9 mouse cellular contexts compared by ENCODE assay signal in the genomic region with DNA sequence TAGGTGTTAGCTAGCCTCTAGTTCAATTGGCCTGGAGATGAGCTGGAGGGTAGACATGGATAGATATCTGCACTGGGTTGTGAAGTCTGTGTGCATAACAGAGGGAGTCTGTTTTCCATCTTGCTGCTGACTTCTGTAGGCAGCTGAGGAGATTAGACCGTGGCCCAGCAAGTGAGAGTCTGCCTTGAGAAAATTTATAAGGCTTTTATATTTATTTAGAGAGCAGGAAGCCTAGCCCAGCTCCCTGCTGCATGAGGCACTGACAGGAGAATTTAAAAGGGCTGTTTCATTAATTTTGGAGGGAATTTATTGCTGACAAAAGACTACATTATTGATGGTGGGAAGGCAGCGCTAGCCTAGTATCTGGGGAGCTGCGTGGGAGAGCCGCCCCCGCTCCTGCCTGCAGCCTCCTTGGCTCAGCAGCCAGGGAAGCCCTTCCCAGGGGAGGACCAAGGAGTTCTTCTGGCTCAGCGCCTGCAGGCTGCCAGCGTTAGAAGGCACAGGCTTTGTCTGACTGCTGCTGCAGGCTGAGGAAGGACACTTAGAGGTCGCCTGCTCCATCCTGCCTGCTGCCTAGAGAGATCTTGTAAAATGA.
DNase-seq lines count a peak whose midpoint lies in the region; ATAC-seq lines count a peak whose summit lies in the region.
"Had no signal": no experiment of that assay in that cellular context is flagged by ENCODE, and none has a peak within 500 bp of the region (broad histone marks: within the 10 kb centered on the region; RNA-seq: fewer than 3 reads in every experiment).

No protein-coding gene starts in this region.

- peak; percentile 2 for DNase-seq in NIH3T3 (ENCODE audit: low read depth)
- DNase-seq in adrenal gland, postnatal 36 days, result peak; percentile 14 to 33
- DNase-seq in limb, embryonic 10.5 days (ENCODE audit: low spot score), result peak; percentile 50
- peak; percentile 9 for DNase-seq in retina, adult 2 months (ENCODE audit: low read depth, low spot score)
- DNase-seq in gastrocnemius, postnatal 36 days, result no peak
- DNase-seq: liver, embryonic 13.5 days had no signal

- H3K27ac ChIP-seq in embryonic facial prominence, embryonic 15.5 days (replicated peaks), result no peak overlapping the region
- peak overlapping the region; percentile 79 for H3K27ac ChIP-seq in hindbrain, embryonic 16.5 days (ENCODE audit: low read depth, low read length)
- peak overlapping the region; percentile 44 for H3K27ac ChIP-seq in limb, embryonic 10.5 days
- H3K27ac ChIP-seq: liver, embryonic 13.5 days had no signal

- H3K9ac ChIP-seq in embryonic facial prominence, embryonic 15.5 days, result no peak overlapping the region
- peak overlapping the region; percentile 46; the same call in 1 of the 2 replicates for H3K9ac ChIP-seq in hindbrain, embryonic 16.5 days (ENCODE audit: low read depth, low read length)
- H3K9ac ChIP-seq: liver, embryonic 13.5 days had no signal

- no peaks in the 10 kb centered on the region for H3K36me3 ChIP-seq in embryonic facial prominence, embryonic 15.5 days
- no peaks in the 10 kb centered on the region for H3K36me3 ChIP-seq in hindbrain, embryonic 16.5 days (ENCODE audit: control insufficient read depth, insufficient read depth, low read length)
- no peaks in the 10 kb centered on the region for H3K36me3 ChIP-seq in limb, embryonic 10.5 days
- H3K36me3 ChIP-seq: liver, embryonic 13.5 days had no signal

- H3K4me3 ChIP-seq in embryonic facial prominence, embryonic 15.5 days (replicated peaks), result no peak overlapping the region
- H3K4me3 ChIP-seq in hindbrain, embryonic 16.5 days (ENCODE audit: low read length), result 0 out of 2 replicates have a peak overlapping the region, but pooled peaks have one; percentile 6
- no peak overlapping the region for H3K4me3 ChIP-seq in limb, embryonic 10.5 days
- H3K4me3 ChIP-seq: liver, embryonic 13.5 days had no signal

- intact Hi-C loops in gastrocnemius, postnatal 36 days (cut with DNase I), result no loop called here

- peaks cover 5% of the 10 kb centered on the region for H3K4me1 ChIP-seq in embryonic facial prominence, embryonic 15.5 days
- peaks cover 9% of the 10 kb centered on the region for H3K4me1 ChIP-seq in hindbrain, embryonic 16.5 days (ENCODE audit: control insufficient read depth, insufficient read depth, low read depth, low read length)
- peaks cover 9% of the 10 kb centered on the region for H3K4me1 ChIP-seq in limb, embryonic 10.5 days
- H3K4me1 ChIP-seq: liver, embryonic 13.5 days had no signal

- H3K4me2 ChIP-seq in embryonic facial prominence, embryonic 15.5 days (replicated peaks), result 0 out of 2 replicates have a peak overlapping the region, but pooled peaks have one; percentile 8
- H3K4me2 ChIP-seq in hindbrain, embryonic 16.5 days (ENCODE audit: low read length), result peak overlapping the region; percentile 45
- H3K4me2 ChIP-seq: liver, embryonic 13.5 days had no signal

- 17% methylated on average over 8 of the region's 8 CpGs for WGBS in embryonic facial prominence, embryonic 15.5 days
- 8% methylated on average over 8 of the region's 8 CpGs for WGBS in hindbrain, embryonic 16.5 days
- WGBS in limb, embryonic 10.5 days, result 25% methylated on average over 8 of the region's 8 CpGs

- no peaks in the 10 kb centered on the region for H3K9me3 ChIP-seq in embryonic facial prominence, embryonic 15.5 days (replicated peaks)
- H3K9me3 ChIP-seq in hindbrain, embryonic 16.5 days (ENCODE audit: control insufficient read depth, low read length), result no peaks in the 10 kb centered on the region
- H3K9me3 ChIP-seq in limb, embryonic 10.5 days (replicated peaks), result no peaks in the 10 kb centered on the region
- H3K9me3 ChIP-seq: liver, embryonic 13.5 days had no signal

- no peaks in the 10 kb centered on the region for H3K27me3 ChIP-seq in embryonic facial prominence, embryonic 15.5 days
- no peaks in the 10 kb centered on the region for H3K27me3 ChIP-seq in hindbrain, embryonic 16.5 days (replicated peaks; ENCODE audit: control insufficient read depth, insufficient read depth, low read length)
- H3K27me3 ChIP-seq in limb, embryonic 10.5 days (ENCODE audit: low read depth, poor library complexity, severe bottlenecking), result no peaks in the 10 kb centered on the region
- H3K27me3 ChIP-seq: liver, embryonic 13.5 days had no signal

- peak; percentile 67; the same call in 1 of the 2 replicates for ATAC-seq in embryonic facial prominence, embryonic 15.5 days (ENCODE audit: insufficient number of reproducible peaks, low FRiP score, low TSS enrichment, low read depth)
- ATAC-seq in hindbrain, embryonic 16.5 days, result peak; percentile 98
- ATAC-seq in megakaryocyte progenitor cell, adult 5-6 weeks (replicated peaks; ENCODE audit: poor library complexity), result no peak

Comparison
In these comparisons a context has a peak if more than half of its experiments do, and no peak if none do; other contexts are left out.
1. DNase-seq: peak in NIH3T3 (single experiment), adrenal gland, postnatal 36 days (2 of 2), limb, embryonic 10.5 days (single experiment) and retina, adult 2 months (single experiment); none in gastrocnemius, postnatal 36 days (0 of 2).